Mouse (Mus musculus) liver, postnatal 0 days (tissue): Measurements from ENCODE around the gene Cpa5.

Source experiments
- CTCF ChIP-seq: sonication (generic); IDR thresholded peaks from 2 replicates; pipeline ENCODE4 v1.5.1; 2016; ENCODE audit warnings: antibody characterized with exemption, low read depth
- EP300 ChIP-seq: IDR thresholded peaks from 2 replicates; pipeline ENCODE4 v1.6.1; 2016; ENCODE audit warnings: antibody characterized with exemption, low read depth, mild to moderate bottlenecking

DNA sequence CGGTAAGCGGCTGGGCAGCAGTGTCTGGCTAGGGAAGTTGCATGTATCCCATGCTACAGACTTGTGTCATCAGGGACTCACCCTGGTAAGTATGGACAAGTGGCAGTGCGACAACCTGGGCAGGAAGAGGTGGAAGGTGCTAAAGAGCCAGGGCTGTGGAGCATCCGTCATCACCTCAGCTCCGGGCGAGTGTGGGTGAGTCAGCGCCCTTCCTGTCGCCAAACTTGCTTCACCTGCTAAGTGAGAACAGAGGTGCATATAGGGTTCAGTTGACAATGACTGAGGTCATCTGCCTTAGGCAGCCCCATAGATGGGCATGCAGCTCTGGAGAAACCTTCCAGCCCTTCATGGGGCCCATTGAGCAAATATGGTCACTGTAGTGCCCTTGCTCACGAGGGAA, 14.0 kb downstream of the Cpa5 start:
- no peak for TF ChIP-seq CTCF
- TF ChIP-seq EP300, result no peak
